Mouse (Mus musculus) heart, postnatal 0 days (tissue): ENCODE data around the gene Abhd10.

Experiments
- CTCF ChIP-seq: IDR thresholded peaks from 2 replicates; pipeline ENCODE4 v1.5.1; 2016; ENCODE audit warnings: antibody characterized with exemption, control low read depth, low read depth
- EP300 ChIP-seq: IDR thresholded peaks from 2 replicates; pipeline ENCODE4 v1.6.1; 2016; ENCODE audit warnings: antibody characterized with exemption, low read depth

DNA sequence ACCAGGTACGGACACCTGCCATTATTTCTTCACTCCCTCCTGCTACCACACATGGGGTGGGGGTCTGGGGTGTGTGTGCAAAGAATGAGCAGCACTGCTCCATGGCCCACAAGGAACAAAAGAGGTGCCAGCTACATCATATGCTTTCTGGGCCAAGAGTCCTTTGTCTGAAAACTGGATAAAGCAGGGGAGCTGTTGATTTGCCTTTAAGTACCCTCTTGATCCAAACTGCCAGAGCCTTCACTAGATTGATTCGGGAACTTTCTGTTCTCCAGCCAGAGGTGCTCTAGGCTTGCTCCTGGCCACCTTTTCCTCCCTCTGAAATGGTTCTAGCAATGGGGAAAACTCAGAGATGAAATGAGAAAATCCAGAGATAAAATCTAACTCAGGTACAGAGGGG lies 46.6 kb upstream of the Abhd10 start:
- no peak for TF ChIP-seq EP300
- TF ChIP-seq CTCF = no peak
